ENCODE assay signal across 14 mouse cellular contexts in genomic region chr3:103612636-103613355, GRCm38 (mm10). TPM values are rescaled to one million over a fixed set of nuclear protein-coding genes. Genes with fewer than 3 reads are reported as not detected.
DNase-seq lines count a peak whose midpoint lies in the region; ATAC-seq lines count a peak whose summit lies in the region.
"Had no signal": no experiment of that assay in that cellular context is flagged by ENCODE, and none has a peak within 500 bp of the region (broad histone marks: within the 10 kb centered on the region; RNA-seq: fewer than 3 reads in every experiment).

No protein-coding gene starts in this region.

- DNase-seq in heart, postnatal 25 days (ENCODE audit: low spot score): peak; percentile 19
- DNase-seq in heart, postnatal 36 days: no peak
- DNase-seq in frontal cortex, adult 2 months (ENCODE audit: extremely low spot score in 1 of 2, low spot score in 1 of 2): peak; percentile 11 to 71
- DNase-seq in layer of hippocampus, postnatal 36 days: peak; percentile 56 to 67
- peak; percentile 45 for DNase-seq in skeletal muscle tissue, adult 2 months (ENCODE audit: low read depth, low spot score)
- DNase-seq in embryo, embryonic 10 days (ENCODE audit: low spot score): no peak
- DNase-seq: thymus, postnatal 25 days had no signal

- intact Hi-C loops in heart, postnatal 25 days (cut with DNase I): no loop called here
- intact Hi-C loops in heart, postnatal 36 days (cut with DNase I): no loop called here

- ATAC-seq in monocyte, adult 5-6 weeks (replicated peaks; ENCODE audit: insufficient number of reproducible peaks, low FRiP score, low TSS enrichment, poor library complexity, severe bottlenecking): no peak
- ATAC-seq: hindbrain, postnatal 0 days; midbrain, embryonic 15.5 days had no signal

RNA-seq across cellular contexts. Expression of gene Atg4a-ps, which starts 33.1 kb away (rescaled TPM):
- total RNA-seq in heart, postnatal 25 days (2021): 1 to 10 TPM in 1 of 2 experiments, not detected in 1; 1.8 TPM
- total RNA-seq in heart, postnatal 36 days (2021): 1 to 10 TPM in 1 of 2 experiments, not detected in 1; 2.0 TPM
- 0.06 and 0.12 TPM in 2 replicates for polyA plus RNA-seq in frontal cortex, adult 2 months (2012; rRNA removed)
- total RNA-seq in layer of hippocampus, postnatal 36 days (2021): under 1 TPM in 1 of 2 experiments, not detected in 1; 0.72 TPM
- total RNA-seq in monocyte, adult 5-6 weeks (2017): 0.95 to 1.1 TPM (median 0.97 TPM) in 3 replicates
- polyA plus RNA-seq: erythroblast, embryonic 14.5 days; heart, adult 2 months; liver, adult 2 months; midbrain, embryonic 15.5 days had no signal

RNA-seq across cellular contexts. Expression of gene Syt6, which starts 37.8 kb away (rescaled TPM):
- total RNA-seq in heart, postnatal 25 days (2021): not detected
- not detected for total RNA-seq in heart, postnatal 36 days (2021)
- polyA plus RNA-seq in frontal cortex, adult 2 months (2012; rRNA removed): 61.9 and 68.6 TPM in 2 replicates
- 1 to 10 TPM; 5.9 to 7.1 TPM for total RNA-seq in layer of hippocampus, postnatal 36 days (2021)
- not detected in 3 replicates for total RNA-seq in monocyte, adult 5-6 weeks (2017)
- total RNA-seq: common myeloid progenitor, adult 5-6 weeks; liver, adult 2 months had no signal
- polyA plus RNA-seq: erythroblast, embryonic 14.5 days; heart, adult 2 months; liver, adult 2 months had no signal

Comparison
In these comparisons a context has a peak if more than half of its experiments do, and no peak if none do; other contexts are left out.
1. DNase-seq: peak in heart, postnatal 25 days (single experiment), frontal cortex, adult 2 months (2 of 2), layer of hippocampus, postnatal 36 days (2 of 2) and skeletal muscle tissue, adult 2 months (single experiment); none in heart, postnatal 36 days (0 of 2) and embryo, embryonic 10 days (single experiment).